In the genomic region with DNA sequence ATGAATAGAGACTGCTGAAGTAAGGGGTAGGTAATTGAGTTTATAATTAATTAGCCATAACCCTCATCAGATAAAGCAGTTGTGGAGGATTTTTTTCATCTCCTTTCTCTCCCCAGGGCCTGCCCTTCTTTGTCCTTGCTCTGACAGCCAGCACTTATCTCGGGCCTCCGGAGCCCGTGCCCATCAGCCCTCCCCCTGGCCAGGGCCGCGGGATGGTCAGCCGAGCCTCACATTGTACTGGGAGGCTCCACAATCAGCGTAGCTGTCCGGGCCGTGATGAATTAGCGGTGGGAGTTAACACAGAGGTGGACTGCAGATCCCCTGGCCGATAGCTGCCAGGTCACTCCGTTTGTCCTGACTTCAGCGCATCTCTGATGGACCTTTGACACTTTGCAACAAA, we compare ENCODE assay signal across 15 mouse cellular contexts.
DNase-seq lines count a peak whose midpoint lies in the region; ATAC-seq lines count a peak whose summit lies in the region.
"Had no signal": no experiment of that assay in that cellular context is flagged by ENCODE, and none has a peak within 500 bp of the region (broad histone marks: within the 10 kb centered on the region; RNA-seq: fewer than 3 reads in every experiment).

No protein-coding gene starts in this region.

- no peaks in the 10 kb centered on the region for H3K9me3 ChIP-seq in heart, embryonic 10.5 days
- H3K9me3 ChIP-seq: embryonic facial prominence, embryonic 13.5 days; liver, embryonic 13.5 days; neural tube, embryonic 13.5 days had no signal

- peak overlapping the region; percentile 35 for H3K4me3 ChIP-seq in heart, embryonic 10.5 days
- H3K4me3 ChIP-seq: embryonic facial prominence, embryonic 13.5 days; heart, adult 2 months; liver, embryonic 13.5 days; neural tube, embryonic 13.5 days had no signal

- H3K27ac ChIP-seq in heart, embryonic 10.5 days = peak overlapping the region; percentile 81
- H3K27ac ChIP-seq: embryonic facial prominence, embryonic 13.5 days; heart, adult 2 months; liver, embryonic 13.5 days; neural tube, embryonic 13.5 days had no signal

- peaks cover 5% of the 10 kb centered on the region; the same call in 1 of the 2 replicates for H3K36me3 ChIP-seq in heart, embryonic 10.5 days
- H3K36me3 ChIP-seq: liver, embryonic 13.5 days had no signal

- intact Hi-C loops in heart, postnatal 10 days (cut with DNase I) = no loop called here

- WGBS in heart, embryonic 10.5 days = 11% methylated on average over 13 of the region's 13 CpGs

- no peak for DNase-seq in heart, embryonic 10.5 days (ENCODE audit: low spot score)
- DNase-seq in heart, adult 11 months = no peak
- DNase-seq in ovary, adult 18-20 months (ENCODE audit: low spot score) = peak; percentile 15
- no peak for DNase-seq in ovary, postnatal 14 days (ENCODE audit: low spot score)
- DNase-seq in heart, postnatal 10 days = peak; percentile 34 to 51
- peak; percentile 41 for DNase-seq in yolk sac, embryonic 10.5 days (ENCODE audit: low spot score)
- no peak for DNase-seq in layer of hippocampus, postnatal 14 days (ENCODE audit: low spot score in 2 of 2)
- DNase-seq: cerebellum, adult 11-12 months; kidney, postnatal 14 days; liver, embryonic 13.5 days; lung, postnatal 4 days had no signal

- H3K4me1 ChIP-seq in heart, embryonic 10.5 days = peaks cover 49% of the 10 kb centered on the region

- no peaks in the 10 kb centered on the region for H3K27me3 ChIP-seq in heart, embryonic 10.5 days (ENCODE audit: insufficient read depth, poor library complexity, severe bottlenecking)
- H3K27me3 ChIP-seq: embryonic facial prominence, embryonic 13.5 days; liver, embryonic 13.5 days had no signal

- no peak for ATAC-seq in granulocyte monocyte progenitor cell, adult 5-6 weeks (replicated peaks; ENCODE audit: poor library complexity, severe bottlenecking)

Comparison
In these comparisons a context has a peak if more than half of its experiments do, and no peak if none do; other contexts are left out.
1. DNase-seq: peak in ovary, adult 18-20 months (single experiment), heart, postnatal 10 days (2 of 2) and yolk sac, embryonic 10.5 days (single experiment); none in heart, embryonic 10.5 days (single experiment), heart, adult 11 months (single experiment), ovary, postnatal 14 days (single experiment) and layer of hippocampus, postnatal 14 days (0 of 2).